Mouse (Mus musculus) cortical plate, adult 2 months (tissue): ENCODE measurements around the gene Prr5.

ENCODE experiments used
- CTCF ChIP-seq: fragments of 200-500 bp; IDR thresholded peaks from 2 replicates; pipeline ENCODE4 v1.5.1; 2011; ENCODE audit warnings: mild to moderate bottlenecking, control low read depth, low read length; ENCODE audit not compliant: insufficient read depth; ENCODE audit errors: extremely low read depth
- POLR2A ChIP-seq: fragments of 200-500 bp; IDR thresholded peaks from 2 replicates; pipeline ENCODE4 v1.6.1; 2011; ENCODE audit warnings: mild to moderate bottlenecking, low read length, control low read depth; ENCODE audit not compliant: insufficient read depth; ENCODE audit errors: extremely low read depth

DNA sequence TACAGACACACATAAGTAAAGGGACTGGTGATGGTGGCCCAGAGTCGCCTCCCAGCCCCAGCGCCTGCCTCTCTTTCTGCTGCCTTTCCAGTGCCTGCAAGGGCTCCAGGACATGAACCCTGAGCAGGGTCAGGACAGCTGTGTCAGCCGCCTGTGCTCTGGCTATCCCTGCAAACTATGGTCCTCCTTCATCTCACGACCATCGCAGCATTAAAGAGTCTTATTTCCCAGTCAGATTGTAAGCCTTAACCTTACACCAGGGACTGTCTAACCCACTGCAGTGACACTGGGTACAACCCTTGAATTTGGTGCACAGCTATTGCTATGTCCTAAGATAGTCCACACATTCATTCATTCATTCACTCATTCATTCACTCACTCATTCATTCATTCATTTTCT is 13.4 kb downstream of the Prr5 start:
- TF ChIP-seq CTCF (no peak), POLR2A (no peak)
